Mouse (Mus musculus): ENCODE data around the gene Gstt2. TPM values are rescaled to one million over a fixed set of nuclear protein-coding genes. Genes with fewer than 3 reads are reported as not detected.

Gstt2 gene
- total RNA-seq, 2 experiments from 2014 or later = 7.6 to 9.2 TPM

Other genes with a start within 250 kb of the Gstt2 start
- gene Ggt5, start 248.1 kb downstream of the Gstt2 start, total RNA-seq (2021) = 10 to 100 TPM; 10.8 to 13.1 TPM
- gene Susd2, start 193.4 kb downstream of the Gstt2 start, total RNA-seq (2021) = 1 to 10 TPM; 4.4 to 5.0 TPM
- gene Cabin1, start 73.1 kb downstream of the Gstt2 start, total RNA-seq (2021) = 10 to 100 TPM; 29.1 to 30.4 TPM
- gene Ddt, start 64.0 kb downstream of the Gstt2 start, total RNA-seq (2021) = 10 to 100 TPM; 28.2 to 29.4 TPM
- not detected for gene Gm20441, start 56.5 kb downstream of the Gstt2 start, total RNA-seq (2021)
- 1 to 10 TPM; 5.4 to 6.8 TPM for gene Gstt3, start 56.0 kb downstream of the Gstt2 start, total RNA-seq (2021)
- gene Gstt1, start 38.8 kb downstream of the Gstt2 start, total RNA-seq (2021) = 10 to 100 TPM; 10.2 to 11.8 TPM
- gene Gstt4, start 14.9 kb downstream of the Gstt2 start, total RNA-seq (2021) = not detected
- 100 to 1,000 TPM; 164 TPM for gene Mif, start 22.8 kb upstream of the Gstt2 start, total RNA-seq (2021)
- 1 to 10 TPM in 1 of 2 experiments, under 1 TPM in 1; 0.96 to 1.0 TPM for gene Derl3, start 56.0 kb upstream of the Gstt2 start, total RNA-seq (2021)
- gene Smarcb1, start 84.2 kb upstream of the Gstt2 start, total RNA-seq (2021) = 10 to 100 TPM; 55.0 to 60.2 TPM
- gene Chchd10, start 95.7 kb upstream of the Gstt2 start, total RNA-seq (2021) = 100 to 1,000 TPM; 390 to 396 TPM
- 10 to 100 TPM; 12.7 to 15.0 TPM for gene Mmp11, start 99.1 kb upstream of the Gstt2 start, total RNA-seq (2021)
- gene Gm867, start 103.2 kb upstream of the Gstt2 start, total RNA-seq (2021) = not detected
- under 1 TPM in 1 of 2 experiments, not detected in 1; 0.62 TPM for gene Vpreb3, start 105.6 kb upstream of the Gstt2 start, total RNA-seq (2021)
- not detected for gene Gm5134, start 117.1 kb upstream of the Gstt2 start, total RNA-seq (2021)
- 10 to 100 TPM; 14.6 to 14.7 TPM for gene Zfp280b, start 195.2 kb upstream of the Gstt2 start, total RNA-seq (2021)